Mouse (Mus musculus) lung, adult 2 months (tissue): Measurements from ENCODE around the gene 4930523C07Rik. TPM values are rescaled to one million over a fixed set of nuclear protein-coding genes. Genes with fewer than 3 reads are reported as not detected.

Source experiments
- DNase-seq: peaks from one replicate; pipeline ENCODE4 v3.0.0; 2022
- H3K4me1 ChIP-seq: fragments of 200-500 bp; 2 replicates; pipeline ENCODE4 v1.6.1; 2011; ENCODE audit warnings: low read length; ENCODE audit not compliant: control insufficient read depth, insufficient read depth
- H3K4me3 ChIP-seq: fragments of 200-500 bp; replicated peaks from 2 replicates; pipeline ENCODE3; 2011; ENCODE audit warnings: low read depth, mild to moderate bottlenecking, control low read depth, low read length; ENCODE audit errors: extremely low read depth
- CTCF ChIP-seq: fragments of 200-500 bp; IDR thresholded peaks from 2 replicates; pipeline ENCODE4 v1.5.1; 2011; ENCODE audit warnings: mild to moderate bottlenecking, low read length, control low read depth; ENCODE audit not compliant: insufficient read depth
- POLR2A ChIP-seq: fragments of 200-500 bp; IDR thresholded peaks from 2 replicates; pipeline ENCODE4 v1.6.1; 2011; ENCODE audit warnings: low read depth, mild to moderate bottlenecking, control low read depth, low read length, borderline replicate concordance; ENCODE audit errors: extremely low read depth
- WGBS: fragments of 180-500 bp; shearing (Covaris S2); methylation state at CpG from one replicate; pipeline ENCODE4 v1.1.7; 2018; 5-methylcytosine and 5-hydroxymethylcytosine counted together
- polyA plus RNA-seq: library from polyadenylated mRNA; depleted of rRNA; stranded (reverse); fragments of >200 nt; gene quantifications from 2 replicates; pipeline ENCODE4 v1.2.3, GENCODE M21; 2012

The 4930523C07Rik gene
- polyA plus RNA-seq, 1 experiment: 29.3 TPM

GRCm38 (mm10) chr1:160045971-160046370, 1.8 kb downstream of the 4930523C07Rik start:
- Histone ChIP-seq H3K4me3 (peak overlapping the region; percentile 20), H3K4me1 (peaks cover 13% of the 10 kb centered on the region)
- WGBS: 43% methylated on average over 5 of the region's 5 CpGs
- TF ChIP-seq POLR2A (no peak), CTCF (no peak)
- DNase-seq: no peak

- Histone ChIP-seq H3K4me3 (no peak overlapping the region), H3K4me1 (peaks cover 13% of the 10 kb centered on the region)
- TF ChIP-seq POLR2A: no peak
- no peak for TF ChIP-seq CTCF
- no peak for DNase-seq
- 36% methylated on average over 4 of the region's 4 CpGs for WGBS
Measured at GRCm38 (mm10) chr1:160046786-160047185, 2.6 kb downstream of the 4930523C07Rik start.

- DNase-seq: no peak
- no peak for TF ChIP-seq CTCF
- TF ChIP-seq POLR2A: no peak
- Histone ChIP-seq H3K4me1 (peaks cover 16% of the 10 kb centered on the region), H3K4me3 (no peak overlapping the region)
- WGBS: 65% methylated on average over 7 of the region's 7 CpGs
Measured at GRCm38 (mm10) chr1:160047481-160047931, 3.3 kb downstream of the 4930523C07Rik start.

GRCm38 (mm10) chr1:160049131-160049880, 5.1 kb downstream of the 4930523C07Rik start:
- Histone ChIP-seq H3K4me3 (no peak overlapping the region), H3K4me1 (peaks cover 26% of the 10 kb centered on the region)
- TF ChIP-seq CTCF (no peak), POLR2A (no peak)
- 48% methylated on average over 5 of the region's 5 CpGs for WGBS
- DNase-seq: no peak

GRCm38 (mm10) chr1:160050898-160051297, 6.7 kb downstream of the 4930523C07Rik start:
- no peak for TF ChIP-seq POLR2A
- no peak for TF ChIP-seq CTCF
- 85% methylated on average over 6 of the region's 6 CpGs for WGBS
- H3K4me1 ChIP-seq: peaks cover 32% of the 10 kb centered on the region
- no peak for DNase-seq
- no peak overlapping the region for H3K4me3 ChIP-seq

GRCm38 (mm10) chr1:160052556-160053315, 8.6 kb downstream of the 4930523C07Rik start:
- 83% methylated on average over 2 of the region's 2 CpGs for WGBS
- TF ChIP-seq CTCF: no peak
- no peak for TF ChIP-seq POLR2A
- Histone ChIP-seq H3K4me1 (peaks cover 32% of the 10 kb centered on the region), H3K4me3 (no peak overlapping the region)
- DNase-seq: no peak

GRCm38 (mm10) chr1:160053510-160054305, 9.5 kb downstream of the 4930523C07Rik start:
- 25% methylated on average over 5 of the region's 5 CpGs for WGBS
- peak; percentile 49 for DNase-seq
- TF ChIP-seq POLR2A: no peak
- TF ChIP-seq CTCF: no peak

GRCm38 (mm10) chr1:160054366-160055078, 10.3 kb downstream of the 4930523C07Rik start:
- DNase-seq: no peak
- Histone ChIP-seq H3K4me3 (no peak overlapping the region), H3K4me1 (peaks cover 29% of the 10 kb centered on the region)
- WGBS: 25% methylated on average over 5 of the region's 5 CpGs
- no peak for TF ChIP-seq POLR2A
- TF ChIP-seq CTCF: no peak

More at GRCm38 (mm10) chr1:160053510-160054305, 9.5 kb downstream of the 4930523C07Rik start:
- Histone ChIP-seq H3K4me1 (peaks cover 30% of the 10 kb centered on the region), H3K4me3 (no peak overlapping the region)
